In the genomic region with DNA sequence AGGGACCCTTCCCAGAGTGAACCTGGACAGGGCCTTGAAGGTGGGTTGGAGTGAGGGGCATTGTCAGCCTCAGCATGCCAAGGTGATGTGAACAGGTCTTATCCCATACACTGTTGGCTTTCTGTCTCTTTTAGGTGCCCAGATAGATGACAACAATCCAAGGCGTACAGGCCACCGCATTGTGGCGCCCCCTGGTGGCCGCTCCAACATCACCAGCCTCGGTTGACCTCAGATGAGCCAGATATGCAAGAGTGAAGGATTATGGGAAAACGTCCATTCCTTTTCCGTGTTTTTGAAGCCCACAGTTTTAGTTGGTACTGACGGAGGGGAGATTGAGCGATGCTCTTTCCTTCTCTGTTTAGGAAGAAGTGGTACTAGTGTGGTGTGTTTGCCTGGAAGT, we compare ENCODE assay signal across 9 mouse cellular contexts. TPM values are rescaled to one million over a fixed set of nuclear protein-coding genes. Genes with fewer than 3 reads are reported as not detected.
DNase-seq lines count a peak whose midpoint lies in the region; ATAC-seq and TF ChIP-seq lines count a peak whose summit lies in the region.
"Had no signal": no experiment of that assay in that cellular context is flagged by ENCODE, and none has a peak within 500 bp of the region (broad histone marks: within the 10 kb centered on the region; RNA-seq: fewer than 3 reads in every experiment).

No protein-coding gene starts in this region.

- H3K4me1 ChIP-seq in heart, postnatal 0 days (ENCODE audit: control insufficient read depth, insufficient read depth) = no peaks in the 10 kb centered on the region
- H3K4me1 ChIP-seq in cortical plate, adult 2 months (ENCODE audit: control insufficient read depth, insufficient read depth, low read length) = no peaks in the 10 kb centered on the region
- H3K4me1 ChIP-seq: stomach, embryonic 15.5 days had no signal

- DNase-seq in heart, postnatal 0 days (ENCODE audit: low spot score) = no peak
- no peak for DNase-seq in heart, postnatal 4 days
- peak; percentile 49 for DNase-seq in right cerebral cortex, postnatal 14 days
- no peak for DNase-seq in right cerebral cortex, adult 18-20 months
- DNase-seq in thymus, postnatal 25 days = peak; percentile 26

- no peak overlapping the region for H3K4me3 ChIP-seq in heart, postnatal 0 days (ENCODE audit: low read depth, low read length)
- no peak overlapping the region for H3K4me3 ChIP-seq in cortical plate, adult 2 months (ENCODE audit: insufficient read depth, low read length)
- H3K4me3 ChIP-seq: stomach, embryonic 15.5 days had no signal

- TF ChIP-seq CTCF in heart, postnatal 0 days (IDR thresholded peaks at IDR 0.05; ENCODE audit: low read depth) = peak; percentile 17; the same call in 1 of the 2 replicates
- peak; percentile 58 for TF ChIP-seq CTCF in cortical plate, adult 2 months (IDR thresholded peaks at IDR 0.05; ENCODE audit: extremely low read depth, insufficient read depth, low read length)

- no peak overlapping the region for H3K4me2 ChIP-seq in heart, postnatal 0 days (ENCODE audit: low read depth, low read length)
- H3K4me2 ChIP-seq: stomach, embryonic 15.5 days had no signal

- no peak overlapping the region for H3K27ac ChIP-seq in heart, postnatal 0 days (ENCODE audit: low read depth)
- H3K27ac ChIP-seq in cortical plate, adult 2 months (ENCODE audit: insufficient read depth, low read length) = no peak overlapping the region
- H3K27ac ChIP-seq: stomach, embryonic 15.5 days had no signal

- TF ChIP-seq EP300 in heart, postnatal 0 days (IDR thresholded peaks at IDR 0.05; ENCODE audit: low read depth) = no peak

- H3K27me3 ChIP-seq in heart, postnatal 0 days (ENCODE audit: control insufficient read depth, insufficient read depth, low read length) = no peaks in the 10 kb centered on the region
- H3K27me3 ChIP-seq: stomach, embryonic 15.5 days had no signal

- no peak overlapping the region for H3K9ac ChIP-seq in heart, postnatal 0 days (replicated peaks; ENCODE audit: low read depth, low read length)
- H3K9ac ChIP-seq: stomach, embryonic 15.5 days had no signal

- no peak for ATAC-seq in heart, postnatal 0 days (ENCODE audit: insufficient read depth, low read depth)
- ATAC-seq in megakaryocyte-erythroid progenitor cell, adult 5-6 weeks (replicated peaks; ENCODE audit: low FRiP score, low TSS enrichment, poor library complexity, severe bottlenecking) = no peak
- ATAC-seq in inflammation-experienced regulatory T-cells, adult 6 months = no peak

- no peaks in the 10 kb centered on the region for H3K36me3 ChIP-seq in heart, postnatal 0 days (replicated peaks; ENCODE audit: control insufficient read depth, insufficient read depth, low read length)
- H3K36me3 ChIP-seq: stomach, embryonic 15.5 days had no signal

- no peak for TF ChIP-seq POLR2A in cortical plate, adult 2 months (IDR thresholded peaks at IDR 0.05; ENCODE audit: extremely low read depth, insufficient read depth, low read length)

- WGBS in heart, postnatal 0 days = 58% methylated on average over 9 of the region's 9 CpGs

- no peaks in the 10 kb centered on the region for H3K9me3 ChIP-seq in heart, postnatal 0 days (replicated peaks; ENCODE audit: control insufficient read depth, low read length)
- H3K9me3 ChIP-seq: stomach, embryonic 15.5 days had no signal

RNA-seq across cellular contexts. Expression of gene Evc, which starts 45.7 kb away (rescaled TPM):
- 2.8 and 4.6 TPM in 2 replicates for total RNA-seq in heart, postnatal 0 days (2014; rRNA removed; ENCODE audit: low replicate concordance)
- polyA plus RNA-seq in heart, postnatal 0 days (2015; fragmentation: Nextera tagmentation; extraction: Ambion mirVana) = 1.8 and 2.0 TPM in 2 replicates
- total RNA-seq in heart, postnatal 4 days (2021) = 1 to 10 TPM; 7.0 to 7.4 TPM
- 15.5 and 22.1 TPM in 2 replicates for polyA plus RNA-seq in cortical plate, adult 2 months (2012; rRNA removed)
- total RNA-seq in megakaryocyte-erythroid progenitor cell, adult 5-6 weeks (2014; fragmentation: Nextera tagmentation) = not detected in 2 replicates
- total RNA-seq in megakaryocyte-erythroid progenitor cell, adult 5-6 weeks (2017) = 0.11 TPM in 1 of 2 replicates, not detected in the other
- not detected for polyA plus RNA-seq in inflammation-experienced regulatory T-cells, adult 6 months (2017; shearing (Covaris generic))

RNA-seq across cellular contexts. Expression of gene Evc2, which starts 47.3 kb away (rescaled TPM):
- total RNA-seq in heart, postnatal 0 days (2014; rRNA removed; ENCODE audit: low replicate concordance) = 3.0 and 9.2 TPM in 2 replicates
- 3.0 and 3.6 TPM in 2 replicates for polyA plus RNA-seq in heart, postnatal 0 days (2015; fragmentation: Nextera tagmentation; extraction: Ambion mirVana)
- 1 to 10 TPM; 6.5 to 8.1 TPM for total RNA-seq in heart, postnatal 4 days (2021)
- polyA plus RNA-seq in cortical plate, adult 2 months (2012; rRNA removed) = 20.5 and 27.4 TPM in 2 replicates
- total RNA-seq in megakaryocyte-erythroid progenitor cell, adult 5-6 weeks (2014; fragmentation: Nextera tagmentation) = 0.07 TPM in 1 of 2 replicates, not detected in the other
- total RNA-seq in megakaryocyte-erythroid progenitor cell, adult 5-6 weeks (2017) = not detected in 2 replicates
- polyA plus RNA-seq in inflammation-experienced regulatory T-cells, adult 6 months (2017; shearing (Covaris generic)) = not detected

RNA-seq across cellular contexts. Expression of gene Crmp1, which starts 49.2 kb away (rescaled TPM):
- 5.2 and 5.5 TPM in 2 replicates for total RNA-seq in heart, postnatal 0 days (2014; rRNA removed; ENCODE audit: low replicate concordance)
- polyA plus RNA-seq in heart, postnatal 0 days (2015; fragmentation: Nextera tagmentation; extraction: Ambion mirVana) = 1.9 and 2.0 TPM in 2 replicates
- total RNA-seq in heart, postnatal 4 days (2021) = 10 to 100 TPM; 10.1 to 11.2 TPM
- polyA plus RNA-seq in cortical plate, adult 2 months (2012; rRNA removed) = 194 and 217 TPM in 2 replicates
- not detected in 2 replicates for total RNA-seq in megakaryocyte-erythroid progenitor cell, adult 5-6 weeks (2014; fragmentation: Nextera tagmentation)
- total RNA-seq in megakaryocyte-erythroid progenitor cell, adult 5-6 weeks (2017) = not detected in 2 replicates
- polyA plus RNA-seq in inflammation-experienced regulatory T-cells, adult 6 months (2017; shearing (Covaris generic)) = 10 to 100 TPM in 2 of 3 experiments, 1 to 10 TPM in 1; 9.3 to 31.3 (median 12.3) TPM

Comparison
In these comparisons a context has a peak if more than half of its experiments do, and no peak if none do; other contexts are left out.
1. DNase-seq: peak in right cerebral cortex, postnatal 14 days (single experiment) and thymus, postnatal 25 days (single experiment); none in heart, postnatal 0 days (single experiment), heart, postnatal 4 days (single experiment) and right cerebral cortex, adult 18-20 months (single experiment).